Mouse (Mus musculus) embryonic fibroblast, embryonic 13.5 days (primary cell): ENCODE results near the gene Gpr183.

Experiments used
- CTCF ChIP-seq: IDR thresholded peaks from 2 replicates; pipeline ENCODE4 v1.5.1; 2011; ENCODE audit warnings: mild to moderate bottlenecking, control low read depth, low read length, moderate library complexity, borderline replicate concordance; ENCODE audit not compliant: insufficient read depth
- POLR2A ChIP-seq: IDR thresholded peaks from 2 replicates; pipeline ENCODE4 v1.6.1; 2011; ENCODE audit warnings: low read depth, mild to moderate bottlenecking, control low read depth, low read length, moderate library complexity

DNA sequence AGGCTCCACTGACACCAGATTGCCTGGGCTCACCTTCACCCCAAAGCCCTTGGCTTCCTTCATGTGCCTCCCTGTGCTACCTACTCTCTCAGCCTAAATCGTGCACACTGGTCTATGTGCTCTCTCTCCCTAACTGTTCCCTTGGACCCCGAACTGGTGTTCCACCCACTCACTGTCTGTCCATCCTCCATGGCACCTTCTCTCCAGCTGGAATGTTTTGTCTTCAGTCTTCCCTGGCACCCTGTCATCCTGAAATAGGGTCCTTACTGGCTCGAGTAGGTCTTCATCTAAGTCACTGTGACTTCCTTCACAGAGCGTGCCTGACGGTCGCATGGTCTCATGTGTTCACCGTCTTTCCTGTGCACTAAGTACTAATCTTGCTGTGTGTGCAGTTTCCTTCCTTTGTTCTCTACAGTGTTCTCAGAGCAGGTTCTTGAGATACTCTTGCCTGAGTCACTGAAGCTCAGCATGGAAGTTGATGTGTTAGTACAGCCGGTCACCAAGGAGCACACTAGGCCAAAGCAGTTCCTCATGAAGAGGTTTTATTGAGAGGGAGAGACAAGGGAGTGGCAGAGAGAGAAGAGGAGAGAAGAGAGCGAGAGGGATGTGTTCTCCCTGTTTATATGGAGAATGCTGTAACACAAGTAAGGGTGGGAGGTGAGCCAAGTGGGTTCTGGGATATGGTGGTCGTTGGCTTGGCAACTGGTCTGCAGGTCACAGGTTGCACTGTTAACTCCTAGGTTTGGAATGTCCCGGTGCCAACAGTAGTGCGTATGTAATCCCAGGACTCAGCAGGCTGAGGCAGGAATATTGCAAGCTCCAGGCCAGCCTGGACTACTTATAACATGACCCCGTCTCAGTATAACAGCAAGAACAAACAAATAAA lies 27.6 kb upstream of the Gpr183 start:
- TF ChIP-seq CTCF (no peak), POLR2A (no peak)
